Mouse (Mus musculus): ENCODE measurements around the gene Sept8. TPM values are rescaled to one million over a fixed set of nuclear protein-coding genes. Genes with fewer than 3 reads are reported as not detected.

The Sept8 gene
- total RNA-seq (2014; fragmentation: Nextera tagmentation) (229 and 247 TPM in 2 replicates), total RNA-seq (2017) (135 and 175 TPM in 2 replicates)

GRCm38 (mm10) chr11:53519207-53520121 lies at the start of gene Sept8:
Gene Sept8 (plus strand): TSS chr11:53519257.
- ATAC-seq (replicated peaks; ENCODE audit: low FRiP score, low TSS enrichment, poor library complexity, severe bottlenecking): no peak; the same call in 1 of the 2 replicates

- ATAC-seq (replicated peaks; ENCODE audit: low FRiP score, low TSS enrichment, poor library complexity, severe bottlenecking): no peak
Observed at GRCm38 (mm10) chr11:53469294-53469967, 49.6 kb upstream of the Sept8 start.

- ATAC-seq (replicated peaks; ENCODE audit: low FRiP score, low TSS enrichment, poor library complexity, severe bottlenecking): peak; percentile 89
Observed at GRCm38 (mm10) chr11:53469968-53470695, 48.9 kb upstream of the Sept8 start, which contains the start of gene Gm9837. Gene Gm9837 (minus strand): TSS chr11:53470479.

DNA sequence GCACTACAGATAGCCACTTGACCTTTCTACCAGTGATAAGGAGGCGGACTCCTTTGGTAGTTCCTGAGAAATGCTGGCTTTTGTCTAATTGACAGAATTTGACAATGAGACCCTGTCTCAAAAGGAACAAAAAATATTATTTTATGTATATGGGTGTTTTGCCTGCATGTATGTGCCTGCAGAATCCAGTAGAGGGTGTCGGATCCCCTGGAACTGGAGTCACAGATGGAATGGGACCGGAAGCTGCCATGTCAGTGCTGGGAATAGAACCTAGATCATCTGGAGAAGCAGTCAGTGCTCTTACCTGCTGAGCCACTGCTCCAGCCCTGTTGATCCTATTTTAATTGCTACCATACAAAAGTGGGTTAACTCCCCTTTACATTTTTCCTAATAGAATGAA lies 46.3 kb upstream of the Sept8 start:
- ATAC-seq (replicated peaks; ENCODE audit: low FRiP score, low TSS enrichment, poor library complexity, severe bottlenecking): no peak

DNA sequence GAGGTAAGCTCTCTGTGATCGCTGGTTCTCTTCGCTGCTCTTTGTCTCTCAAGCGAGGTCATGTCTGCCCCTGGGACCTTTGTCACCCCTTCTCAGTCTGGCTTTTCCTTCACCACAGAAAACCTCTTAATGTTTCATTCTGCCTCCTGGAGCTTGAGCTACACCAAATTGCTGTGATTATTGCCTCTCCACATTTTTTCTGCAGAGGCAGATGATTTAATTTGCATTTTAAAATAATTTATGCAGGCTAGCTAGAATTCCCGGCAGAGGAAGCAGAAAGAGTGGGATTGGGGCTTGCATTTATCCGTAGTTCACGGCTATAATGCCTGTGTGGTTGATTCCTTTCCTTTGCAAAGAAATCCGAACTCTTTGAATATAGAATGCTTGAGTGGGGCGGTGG lies 43.4 kb upstream of the Sept8 start:
- no peak for ATAC-seq (replicated peaks; ENCODE audit: low FRiP score, low TSS enrichment, poor library complexity, severe bottlenecking)

DNA sequence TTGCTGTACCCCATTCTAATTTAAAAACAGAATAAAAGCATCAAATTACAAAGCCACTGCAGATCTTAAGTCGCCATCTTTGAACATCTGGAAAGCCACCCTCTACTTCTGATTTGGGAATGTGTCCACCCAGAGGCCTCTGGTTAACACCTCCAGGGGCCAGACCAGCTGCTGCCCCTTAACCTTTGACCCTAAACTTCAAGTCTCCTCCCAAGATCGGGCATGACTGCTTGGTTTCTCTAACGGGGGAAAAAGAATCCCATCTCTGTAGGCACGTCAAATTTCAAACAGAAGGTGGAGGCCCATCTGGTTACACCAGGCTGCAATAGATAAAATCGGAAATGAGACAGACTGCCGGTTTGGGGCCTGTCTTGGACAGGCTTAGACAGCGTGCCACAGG lies 41.2 kb upstream of the Sept8 start:
- ATAC-seq (replicated peaks; ENCODE audit: low FRiP score, low TSS enrichment, poor library complexity, severe bottlenecking): no peak

GRCm38 (mm10) chr11:53478383-53479170 lies 40.5 kb upstream of the Sept8 start:
- ATAC-seq (replicated peaks; ENCODE audit: low FRiP score, low TSS enrichment, poor library complexity, severe bottlenecking): no peak

- ATAC-seq (replicated peaks; ENCODE audit: low FRiP score, low TSS enrichment, poor library complexity, severe bottlenecking): no peak
Observed at GRCm38 (mm10) chr11:53479171-53479782, 39.8 kb upstream of the Sept8 start.

DNA sequence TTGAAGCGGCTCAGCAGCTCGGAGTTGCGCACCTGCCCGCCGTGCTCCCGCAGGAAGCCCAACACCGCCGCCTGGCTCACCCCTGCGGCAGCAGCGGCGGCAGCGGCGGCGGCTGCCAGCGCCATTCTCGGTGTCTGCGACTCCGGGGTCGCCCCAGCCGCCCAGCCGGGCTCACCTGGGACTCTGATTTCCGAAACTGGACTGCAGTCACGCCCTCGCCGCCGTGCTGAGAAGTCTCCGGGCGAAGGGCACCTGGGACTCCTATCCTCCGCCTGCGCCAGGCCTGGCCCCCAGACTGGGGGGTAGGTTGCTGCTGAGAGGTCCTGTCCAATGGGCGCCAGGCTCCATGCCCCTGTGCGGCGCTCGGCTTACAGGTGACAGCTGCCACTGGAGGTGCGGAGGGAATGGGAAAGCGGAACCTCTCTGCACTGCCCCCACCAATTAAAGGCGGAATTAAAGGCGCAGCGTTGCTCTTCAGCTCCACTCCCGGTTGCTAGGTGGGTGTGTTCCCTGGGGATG lies 39.2 kb upstream of the Sept8 start, which contains the start of the genes Gm9945 and Sowaha:
Gene Gm9945 (plus strand): TSS at position 384 of the 519 bp plus-strand sequence.
Gene Sowaha (minus strand): TSS at position 492 of the 519 bp plus-strand sequence.
- peak; percentile 22; the same call in 1 of the 2 replicates for ATAC-seq (replicated peaks; ENCODE audit: low FRiP score, low TSS enrichment, poor library complexity, severe bottlenecking)

GRCm38 (mm10) chr11:53481088-53481730 lies 37.8 kb upstream of the Sept8 start:
- ATAC-seq (replicated peaks; ENCODE audit: low FRiP score, low TSS enrichment, poor library complexity, severe bottlenecking): peak; percentile 75

GRCm38 (mm10) chr11:53483159-53483891 lies 35.7 kb upstream of the Sept8 start:
- ATAC-seq (replicated peaks; ENCODE audit: low FRiP score, low TSS enrichment, poor library complexity, severe bottlenecking): peak; percentile 71

- ATAC-seq (replicated peaks; ENCODE audit: low FRiP score, low TSS enrichment, poor library complexity, severe bottlenecking): no peak
Observed at GRCm38 (mm10) chr11:53485719-53486118, 33.3 kb upstream of the Sept8 start.

DNA sequence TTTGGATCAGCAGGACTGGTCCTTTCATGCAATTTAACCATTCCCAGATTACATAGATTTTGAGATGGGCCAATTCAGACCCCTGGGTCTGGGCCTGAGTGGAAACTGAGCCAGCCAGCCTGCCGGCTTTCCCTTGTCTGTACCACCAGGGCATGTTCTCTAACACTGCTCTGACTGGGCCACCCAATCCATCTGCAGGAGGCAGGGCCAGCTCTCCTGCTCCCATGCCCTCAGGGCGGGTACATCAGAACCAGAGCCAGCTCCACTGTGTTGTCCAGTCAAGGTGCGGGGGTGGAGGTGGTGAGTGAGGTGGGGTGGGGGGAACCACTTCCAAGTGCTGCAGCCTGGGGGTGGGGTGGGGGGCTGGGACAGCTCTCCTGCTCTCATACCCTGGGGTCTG lies 32.7 kb upstream of the Sept8 start:
- no peak for ATAC-seq (replicated peaks; ENCODE audit: low FRiP score, low TSS enrichment, poor library complexity, severe bottlenecking)

DNA sequence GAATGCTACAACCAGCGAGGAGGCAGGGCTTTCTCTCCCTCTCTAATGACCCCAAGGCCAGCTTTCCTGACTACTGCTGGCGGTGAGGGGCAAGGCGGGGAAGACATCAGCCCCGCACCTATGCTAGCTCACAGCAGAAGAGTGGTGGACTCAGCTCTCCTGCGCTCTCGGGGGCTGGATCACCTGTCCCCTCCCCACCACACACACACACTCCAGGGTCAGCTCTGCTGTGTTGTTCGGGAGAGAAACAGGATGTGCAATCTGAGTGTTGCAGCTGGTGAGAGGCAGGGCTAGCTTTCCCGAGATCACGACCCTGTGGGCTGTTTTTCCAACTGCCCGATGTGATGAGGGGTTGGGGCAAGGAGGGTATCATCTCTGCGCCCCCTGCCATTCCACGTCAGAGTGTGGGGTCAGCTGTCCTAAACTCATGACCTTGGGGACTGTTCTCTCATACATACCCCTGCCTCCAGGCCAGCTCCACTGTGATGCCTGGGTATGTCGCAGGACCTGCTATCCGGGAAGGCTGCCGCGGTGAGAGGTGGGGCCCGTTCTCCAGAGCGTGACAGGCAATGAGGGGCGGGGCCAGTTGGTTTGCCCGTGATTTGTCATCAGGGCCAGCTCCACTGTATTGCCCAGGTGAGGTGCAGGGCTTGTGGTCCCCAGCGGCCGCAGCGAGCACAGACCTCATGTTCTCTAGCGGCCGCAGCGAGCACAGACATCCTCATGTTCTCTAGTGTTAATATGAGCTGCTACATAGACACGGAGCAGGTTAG lies 32.0 kb upstream of the Sept8 start:
- peak; percentile 38 for ATAC-seq (replicated peaks; ENCODE audit: low FRiP score, low TSS enrichment, poor library complexity, severe bottlenecking)

- no peak for ATAC-seq (replicated peaks; ENCODE audit: low FRiP score, low TSS enrichment, poor library complexity, severe bottlenecking)
Observed at GRCm38 (mm10) chr11:53489007-53489406, 30.1 kb upstream of the Sept8 start.

GRCm38 (mm10) chr11:53489421-53489820 lies 29.6 kb upstream of the Sept8 start:
- no peak for ATAC-seq (replicated peaks; ENCODE audit: low FRiP score, low TSS enrichment, poor library complexity, severe bottlenecking)
